Mouse (Mus musculus) adrenal gland, postnatal 14 days (tissue): ENCODE results near the gene Tnfrsf18. TPM values are rescaled to one million over a fixed set of nuclear protein-coding genes. Genes with fewer than 3 reads are reported as not detected.
A peak's percentile ranks its signal among the peaks of the same experiment; 100 is the strongest.

Source experiments
- DNase-seq: peaks from one replicate; pipeline ENCODE4 v3.0.0; 2021; ENCODE audit warnings: mixed read lengths
- microRNA-seq, 2 experiments: library from miRNA; unstranded; fragments of <30 nt; microRNA quantifications; one replicate each; pipeline ENCODE4 v1.2.0; 2021
- total RNA-seq: library from RNA; stranded (reverse); gene quantifications from 2 replicates; pipeline ENCODE4 v1.2.3, GENCODE M21; 2021

Gene Tnfrsf18
- total RNA-seq, 1 experiment from 2014 or later = not detected

DNA sequence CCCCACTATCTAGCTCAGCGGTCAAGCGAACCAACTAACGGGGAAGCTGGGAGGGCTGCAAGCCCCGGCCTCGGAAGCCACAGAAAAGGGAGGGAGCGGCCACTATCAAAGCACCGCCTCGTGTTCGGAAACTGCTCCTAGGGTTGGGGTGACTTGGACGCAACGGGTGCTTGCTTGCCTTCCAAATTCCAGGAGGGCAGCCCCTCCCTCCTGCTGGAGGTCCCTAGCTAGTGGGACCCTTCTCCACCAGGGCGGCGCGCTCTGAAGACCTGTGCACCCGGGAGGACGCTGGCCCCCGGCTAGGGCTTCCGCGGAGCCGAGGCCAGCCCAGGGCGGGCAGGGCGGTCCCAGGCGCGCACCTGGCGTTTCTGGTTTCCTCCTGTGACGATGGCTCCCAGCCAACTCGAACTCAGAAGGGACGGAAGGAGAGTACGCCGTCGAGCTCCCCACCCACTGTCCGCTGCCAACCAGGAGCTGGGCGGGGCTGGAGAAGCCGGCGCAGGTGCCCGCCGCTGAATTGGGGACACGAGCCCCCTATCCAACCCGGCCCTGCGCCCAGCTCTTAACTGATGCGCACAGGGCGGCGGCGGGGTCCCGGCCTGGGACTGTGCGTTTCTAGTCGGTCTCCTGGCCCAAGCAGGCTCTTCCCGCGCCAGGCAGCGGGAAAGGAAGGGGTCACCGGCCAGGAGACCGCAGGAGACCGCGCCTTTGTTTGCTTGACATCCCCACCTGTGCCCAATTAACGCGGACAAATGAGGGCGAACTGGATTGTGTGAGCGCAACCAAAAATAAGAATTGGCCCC is 51.7 kb downstream of the Tnfrsf18 start:
- DNase-seq = peak; percentile 55

Small RNA genes lying within 50 kb of the gene (microRNA-seq; reads per million reads assigned to microRNA genes)
- gene Mir200a (34.6 to 35.8 reads per million in 2 experiments), gene Mir200b (126 to 360 reads per million in 2 experiments), gene Mir429 (102 to 218 reads per million in 2 experiments)

Other genes starting within 250 kb of the Tnfrsf18 start
- gene Tmem88b, start 240.3 kb upstream of the Tnfrsf18 start, total RNA-seq = 0.79 and 0.82 TPM in 2 replicates
- not detected in 2 replicates for gene Ankrd65, start 235.7 kb upstream of the Tnfrsf18 start, total RNA-seq
- 194 and 200 TPM in 2 replicates for gene Mrpl20, start 223.3 kb upstream of the Tnfrsf18 start, total RNA-seq
- gene Ccnl2, start 213.7 kb upstream of the Tnfrsf18 start, total RNA-seq = 106 and 112 TPM in 2 replicates
- gene Aurkaip1, start 194.9 kb upstream of the Tnfrsf18 start, total RNA-seq = 136 and 148 TPM in 2 replicates
- 40.6 and 44.3 TPM in 2 replicates for gene Mxra8, start 186.5 kb upstream of the Tnfrsf18 start, total RNA-seq
- 54.8 and 66.4 TPM in 2 replicates for gene Dvl1, start 178.8 kb upstream of the Tnfrsf18 start, total RNA-seq
- gene Tas1r3, start 162.8 kb upstream of the Tnfrsf18 start, total RNA-seq = 0.19 and 0.56 TPM in 2 replicates
- gene Cptp, start 156.7 kb upstream of the Tnfrsf18 start, total RNA-seq = 18.4 and 21.6 TPM in 2 replicates
- 26.4 and 32.5 TPM in 2 replicates for gene Ints11, start 156.6 kb upstream of the Tnfrsf18 start, total RNA-seq
- 30.8 and 33.9 TPM in 2 replicates for gene Pusl1, start 134.4 kb upstream of the Tnfrsf18 start, total RNA-seq
- gene Acap3, start 134.3 kb upstream of the Tnfrsf18 start, total RNA-seq = 20.3 and 25.6 TPM in 2 replicates
- gene Ube2j2, start 82.3 kb upstream of the Tnfrsf18 start, total RNA-seq = 76.3 and 78.4 TPM in 2 replicates
- gene C1qtnf12, start 63.8 kb upstream of the Tnfrsf18 start, total RNA-seq = 94.0 and 105 TPM in 2 replicates
- 5.8 and 6.5 TPM in 2 replicates for gene B3galt6, start 33.5 kb upstream of the Tnfrsf18 start, total RNA-seq
- 209 and 225 TPM in 2 replicates for gene Sdf4, start 33.3 kb upstream of the Tnfrsf18 start, total RNA-seq
- 0.56 and 3.4 TPM in 2 replicates for gene Tnfrsf4, start 12.3 kb upstream of the Tnfrsf18 start, total RNA-seq
- 0.70 TPM in 1 of 2 replicates, not detected in the other for gene Ttll10, start 33.2 kb downstream of the Tnfrsf18 start, total RNA-seq
- 10.4 and 12.7 TPM in 2 replicates for gene 9430015G10Rik, start 83.8 kb downstream of the Tnfrsf18 start, total RNA-seq
- gene Rnf223, start 104.3 kb downstream of the Tnfrsf18 start, total RNA-seq = not detected in 2 replicates
- 59.4 and 60.9 TPM in 2 replicates for gene Agrn, start 171.3 kb downstream of the Tnfrsf18 start, total RNA-seq
- gene Isg15, start 174.7 kb downstream of the Tnfrsf18 start, total RNA-seq = 3.3 and 4.6 TPM in 2 replicates
- 3.9 and 4.7 TPM in 2 replicates for gene AW011738, start 177.1 kb downstream of the Tnfrsf18 start, total RNA-seq
- gene Perm1, start 189.7 kb downstream of the Tnfrsf18 start, total RNA-seq = 14.2 and 16.2 TPM in 2 replicates
- 15.7 TPM in 2 replicates for gene Plekhn1, start 208.7 kb downstream of the Tnfrsf18 start, total RNA-seq
- 42.5 and 48.9 TPM in 2 replicates for gene Noc2l, start 209.8 kb downstream of the Tnfrsf18 start, total RNA-seq
- 2.5 and 3.6 TPM in 2 replicates for gene Samd11, start 229.5 kb downstream of the Tnfrsf18 start, total RNA-seq